Mouse (Mus musculus) limb, embryonic 14.5 days (tissue): ENCODE data around the gene Col15a1. TPM values are rescaled to one million over a fixed set of nuclear protein-coding genes. Genes with fewer than 3 reads are reported as not detected.

Experiments
- ATAC-seq: fragments of 200-750 bp; cut with Nextera tagmentation; 2 replicates; pipeline ENCODE4 v1.8.0; 2017; ENCODE audit warnings: low read depth, moderate number of reproducible peaks, moderate TSS enrichment; ENCODE audit not compliant: low FRiP score
- DNase-seq: peaks from one replicate; pipeline ENCODE4 v3.0.0-alpha.2; 2015; ENCODE audit warnings: low spot score
- H3K27ac ChIP-seq: fragments of 300-500 bp; sonication (generic); replicated peaks from 2 replicates; pipeline ENCODE4 v1.5.1; 2014; ENCODE audit warnings: low read depth, mild to moderate bottlenecking, low read length, moderate library complexity, mixed read lengths
- H3K27me3 ChIP-seq: fragments of 300-500 bp; sonication (generic); 2 replicates; pipeline ENCODE4 v1.6.1; 2014; ENCODE audit warnings: low read length, mixed read lengths; ENCODE audit not compliant: control insufficient read depth, insufficient read depth
- H3K36me3 ChIP-seq: fragments of 300-500 bp; sonication (generic); 2 replicates; pipeline ENCODE4 v1.6.1; 2014; ENCODE audit warnings: mild to moderate bottlenecking, low read length, moderate library complexity, mixed read lengths; ENCODE audit not compliant: control insufficient read depth, insufficient read depth
- H3K4me1 ChIP-seq: fragments of 300-500 bp; sonication (generic); 2 replicates; pipeline ENCODE4 v1.6.1; 2014; ENCODE audit warnings: antibody characterized with exemption, low read length, mixed read lengths; ENCODE audit not compliant: control insufficient read depth, insufficient read depth
- H3K4me2 ChIP-seq: fragments of 300-500 bp; sonication (generic); replicated peaks from 2 replicates; pipeline ENCODE4 v1.6.1; 2014; ENCODE audit warnings: low read depth, mild to moderate bottlenecking, low read length, moderate library complexity; ENCODE audit not compliant: severe bottlenecking
- H3K4me3 ChIP-seq: fragments of 300-500 bp; sonication (generic); replicated peaks from 2 replicates; pipeline ENCODE4 v1.5.1; 2014; ENCODE audit warnings: low read length
- H3K9ac ChIP-seq: fragments of 300-500 bp; sonication (generic); 2 replicates; pipeline ENCODE4 v1.6.1; 2014; ENCODE audit warnings: mild to moderate bottlenecking, low read depth, low read length, moderate library complexity; ENCODE audit not compliant: severe bottlenecking
- H3K9me3 ChIP-seq: fragments of 300-500 bp; sonication (generic); 2 replicates; pipeline ENCODE4 v1.6.1; 2016; ENCODE audit warnings: low read length; ENCODE audit not compliant: control insufficient read depth
- POLR2A ChIP-seq: fragments of 200-500 bp; IDR thresholded peaks from 2 replicates; pipeline ENCODE4 v1.8.0; 2012; ENCODE audit warnings: inconsistent platforms, mild to moderate bottlenecking, moderate library complexity, borderline replicate concordance; ENCODE audit not compliant: insufficient read depth, insufficient read length; ENCODE audit errors: extremely low read depth
- WGBS: fragments of 180-500 bp; shearing (Covaris S2); extraction: QIAGEN DNeasy Blood & Tissue Kit; methylation state at CpG from one replicate; pipeline ENCODE4 v1.1.7; 2014; 5-methylcytosine and 5-hydroxymethylcytosine counted together
- polyA plus RNA-seq, 2 experiments: library from polyadenylated mRNA; depleted of rRNA in 1 of 2; stranded (reverse) in 1 of 2; unstranded in 1 of 2; fragments of >200 nt; fragmentation: Nextera tagmentation in 1 of 2; extraction: Ambion mirVana in 1 of 2; gene quantifications; 2 replicates each; pipeline versions ENCODE4 v1.2.1 to v1.2.3; 2012 to 2014

Gene Col15a1
- polyA plus RNA-seq, 2 experiments: 30.6 to 86.3 TPM

GRCm38 (mm10) chr4:47178261-47178961 lies 29.6 kb upstream of the Col15a1 start:
- peak; percentile 68 for ATAC-seq
- H3K27ac ChIP-seq: no peak overlapping the region
- H3K4me1 ChIP-seq: 0 out of 2 replicates have a peak, but pooled peaks cover 5% of the 10 kb centered on the region
- H3K4me2 ChIP-seq: no peak overlapping the region
- no peaks in the 10 kb centered on the region for H3K9me3 ChIP-seq
- H3K36me3 ChIP-seq: no peaks in the 10 kb centered on the region
- 68% methylated on average over 8 of the region's 8 CpGs for WGBS
- peak; percentile 49 for DNase-seq
- no peak overlapping the region for H3K4me3 ChIP-seq
- TF ChIP-seq POLR2A: no peak
- no peak overlapping the region for H3K9ac ChIP-seq
- no peaks in the 10 kb centered on the region for H3K27me3 ChIP-seq

GRCm38 (mm10) chr4:47179535-47179934 lies 28.4 kb upstream of the Col15a1 start:
- ATAC-seq: no peak
- Histone ChIP-seq H3K36me3 (no peaks in the 10 kb centered on the region), H3K4me1 (0 out of 2 replicates have a peak, but pooled peaks cover 5% of the 10 kb centered on the region), H3K4me3 (no peak overlapping the region), H3K4me2 (no peak overlapping the region), H3K27me3 (no peaks in the 10 kb centered on the region), H3K9ac (no peak overlapping the region), H3K27ac (no peak overlapping the region), H3K9me3 (no peaks in the 10 kb centered on the region)
- 72% methylated on average over 5 of the region's 5 CpGs for WGBS
- no peak for TF ChIP-seq POLR2A
- DNase-seq: no peak

- no peaks in the 10 kb centered on the region for H3K27me3 ChIP-seq
- no peaks in the 10 kb centered on the region for H3K36me3 ChIP-seq
- WGBS: 47% methylated on average over 6 of the region's 6 CpGs
- ATAC-seq: no peak
- H3K4me3 ChIP-seq: no peak overlapping the region
- H3K27ac ChIP-seq: no peak overlapping the region
- H3K4me1 ChIP-seq: no peaks in the 10 kb centered on the region
- no peak for TF ChIP-seq POLR2A
- H3K9me3 ChIP-seq: no peaks in the 10 kb centered on the region
- DNase-seq: no peak
- no peak overlapping the region for H3K4me2 ChIP-seq
- H3K9ac ChIP-seq: no peak overlapping the region
Measured at GRCm38 (mm10) chr4:47184058-47184661, 23.8 kb upstream of the Col15a1 start.

GRCm38 (mm10) chr4:47186514-47186913 lies 21.4 kb upstream of the Col15a1 start:
- Histone ChIP-seq H3K9me3 (no peaks in the 10 kb centered on the region), H3K4me2 (no peak overlapping the region), H3K36me3 (no peaks in the 10 kb centered on the region), H3K27ac (no peak overlapping the region), H3K4me3 (no peak overlapping the region), H3K4me1 (no peaks in the 10 kb centered on the region), H3K9ac (no peak overlapping the region), H3K27me3 (no peaks in the 10 kb centered on the region)
- no peak for TF ChIP-seq POLR2A
- no peak for ATAC-seq
- DNase-seq: no peak
- 67% methylated on average over 6 of the region's 6 CpGs for WGBS

GRCm38 (mm10) chr4:47196173-47196572 lies 11.8 kb upstream of the Col15a1 start:
- Histone ChIP-seq H3K36me3 (no peaks in the 10 kb centered on the region), H3K9me3 (no peaks in the 10 kb centered on the region), H3K4me1 (no peaks in the 10 kb centered on the region; the same call in 1 of the 2 replicates), H3K4me3 (no peak overlapping the region), H3K9ac (no peak overlapping the region), H3K27ac (no peak overlapping the region), H3K4me2 (no peak overlapping the region), H3K27me3 (no peaks in the 10 kb centered on the region)
- ATAC-seq: peak; percentile 75; the same call in 1 of the 2 replicates
- WGBS: 47% methylated on average over 3 of the region's 3 CpGs
- no peak for TF ChIP-seq POLR2A
- peak; percentile 89 for DNase-seq

- Histone ChIP-seq H3K4me2 (no peak overlapping the region), H3K27me3 (peaks cover 28% of the 10 kb centered on the region), H3K36me3 (no peaks in the 10 kb centered on the region), H3K27ac (no peak overlapping the region), H3K9me3 (no peaks in the 10 kb centered on the region), H3K4me3 (no peak overlapping the region), H3K4me1 (peaks cover 8% of the 10 kb centered on the region), H3K9ac (no peak overlapping the region)
- TF ChIP-seq POLR2A: no peak
- no peak for ATAC-seq
- no peak for DNase-seq
- WGBS: 76% methylated on average over 5 of the region's 5 CpGs
Measured at GRCm38 (mm10) chr4:47203643-47204042, 4.3 kb upstream of the Col15a1 start.
